Comparison of ENCODE assay signal across 9 mouse cellular contexts in the genomic region with DNA sequence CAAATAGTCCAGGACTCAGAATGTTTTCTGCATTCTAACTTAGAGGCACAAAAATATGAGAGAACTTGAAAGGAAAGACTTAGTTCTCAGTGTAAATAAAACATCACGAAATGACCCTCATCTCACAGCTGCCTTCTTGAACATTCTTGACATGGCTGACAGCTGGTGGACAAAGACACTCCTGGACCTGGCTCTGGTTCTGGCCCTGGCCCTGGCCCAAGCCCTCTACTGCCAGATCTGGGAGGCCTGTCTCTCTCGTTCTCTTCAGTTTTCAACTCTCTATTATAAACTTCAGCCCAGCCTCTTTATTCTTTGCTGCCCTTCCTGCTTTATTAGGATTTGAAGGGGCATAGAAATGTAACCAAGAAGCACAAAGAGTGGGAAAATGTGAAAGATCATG.
DNase-seq lines count a peak whose midpoint lies in the region; ATAC-seq and TF ChIP-seq lines count a peak whose summit lies in the region.
"Had no signal": no experiment of that assay in that cellular context is flagged by ENCODE, and none has a peak within 500 bp of the region (broad histone marks: within the 10 kb centered on the region; RNA-seq: fewer than 3 reads in every experiment).

No protein-coding gene starts in this region.

- no peak overlapping the region for H3K4me2 ChIP-seq in lung, postnatal 0 days (replicated peaks; ENCODE audit: low read depth, low read length)

- no peaks in the 10 kb centered on the region for H3K27me3 ChIP-seq in lung, postnatal 0 days (replicated peaks; ENCODE audit: insufficient read depth, low read length)

- H3K9ac ChIP-seq in lung, postnatal 0 days (replicated peaks; ENCODE audit: low read depth): no peak overlapping the region

- no peaks in the 10 kb centered on the region for H3K36me3 ChIP-seq in lung, postnatal 0 days (ENCODE audit: insufficient read depth, low read length)

- ATAC-seq in lung, postnatal 0 days: peak; percentile 41; the same call in 1 of the 2 replicates
- ATAC-seq: CD4-positive, CD25-positive, alpha-beta regulatory T cell, adult 4 months had no signal

- H3K27ac ChIP-seq in lung, postnatal 0 days (ENCODE audit: low read length): no peak overlapping the region

- TF ChIP-seq CTCF in lung, postnatal 0 days (IDR thresholded peaks at IDR 0.05): no peak

- H3K9me3 ChIP-seq in lung, postnatal 0 days (ENCODE audit: low read length): no peaks in the 10 kb centered on the region

- H3K4me3 ChIP-seq in lung, postnatal 0 days (ENCODE audit: low read depth, low read length): no peak overlapping the region

- TF ChIP-seq EP300 in lung, postnatal 0 days (IDR thresholded peaks at IDR 0.05): no peak

- WGBS in lung, postnatal 0 days: 13% methylated on average over 2 of the region's 2 CpGs

- no peaks in the 10 kb centered on the region for H3K4me1 ChIP-seq in lung, postnatal 0 days (ENCODE audit: insufficient read depth, low read depth, low read length)

- DNase-seq in cerebellum, postnatal 36 days: peak; percentile 8 to 17
- no peak for DNase-seq in cerebellum, adult 9-11 months
- peak; percentile 12 to 27 for DNase-seq in layer of hippocampus, postnatal 10 days (ENCODE audit: low spot score in 2 of 2)
- DNase-seq in layer of hippocampus, adult 9-11 months: no peak
- DNase-seq in gastrocnemius, postnatal 25 days: peak; percentile 35
- DNase-seq in lung, postnatal 0 days (ENCODE audit: low spot score): peak; percentile 21
- no peak for DNase-seq in B cell, adult 2 months
- DNase-seq in natural killer cell, adult 2 months (ENCODE audit: low spot score in 2 of 2): no peak

Comparison
In these comparisons a context has a peak if more than half of its experiments do, and no peak if none do; other contexts are left out.
1. DNase-seq: peak in cerebellum, postnatal 36 days (2 of 2), layer of hippocampus, postnatal 10 days (2 of 2), gastrocnemius, postnatal 25 days (single experiment) and lung, postnatal 0 days (single experiment); none in cerebellum, adult 9-11 months (single experiment), layer of hippocampus, adult 9-11 months (single experiment), B cell, adult 2 months (0 of 2) and natural killer cell, adult 2 months (0 of 2).